Mouse (Mus musculus) c-Kit-negative CD71-positive TER-119-positive erythroid progenitor cells, embryonic 14.5 days (primary cell): ENCODE data around the gene Fkbpl.
A peak's percentile ranks its signal among the peaks of the same experiment; 100 is the strongest.

Experiments used
- DNase-seq: peaks from one replicate; pipeline ENCODE4 v3.0.0-alpha.2; 2013; ENCODE audit warnings: low read depth, low spot score

The Fkbpl gene

GRCm38 (mm10) chr17:34644608-34645007 is at the start of gene Fkbpl:
Fkbpl (plus strand) TSS chr17:34644764.
- peak; percentile 88 for DNase-seq

- no peak for DNase-seq
Measured at GRCm38 (mm10) chr17:34596098-34596497, 48.5 kb upstream of the Fkbpl start.

- no peak for DNase-seq
Measured at GRCm38 (mm10) chr17:34597566-34598095, 46.9 kb upstream of the Fkbpl start, which contains the start of gene Ager. Ager (plus strand) TSS chr17:34597862.

GRCm38 (mm10) chr17:34599891-34600290 is 44.7 kb upstream of the Fkbpl start:
- DNase-seq = no peak

GRCm38 (mm10) chr17:34601796-34602195 is 42.8 kb upstream of the Fkbpl start:
- DNase-seq = no peak

- DNase-seq = peak; percentile 100
Measured at GRCm38 (mm10) chr17:34603375-34604060, 41.0 kb upstream of the Fkbpl start, which contains the start of gene Rnf5. Rnf5 (minus strand) TSS chr17:34603690.

GRCm38 (mm10) chr17:34604061-34604508 is 40.5 kb upstream of the Fkbpl start, which contains the start of gene Agpat1:
Agpat1 (plus strand) TSS chr17:34604262.
- peak; percentile 97 for DNase-seq

- DNase-seq = no peak
Measured at GRCm38 (mm10) chr17:34604511-34605237, 39.9 kb upstream of the Fkbpl start.

GRCm38 (mm10) chr17:34605609-34606008 is 39.0 kb upstream of the Fkbpl start:
- peak; percentile 67 for DNase-seq

- DNase-seq = no peak
Measured at GRCm38 (mm10) chr17:34606186-34607039, 38.2 kb upstream of the Fkbpl start.

- no peak for DNase-seq
Measured at GRCm38 (mm10) chr17:34607997-34608396, 36.6 kb upstream of the Fkbpl start.

GRCm38 (mm10) chr17:34611050-34611449 is 33.5 kb upstream of the Fkbpl start:
- no peak for DNase-seq

- no peak for DNase-seq
Measured at GRCm38 (mm10) chr17:34613054-34613645, 31.4 kb upstream of the Fkbpl start.

GRCm38 (mm10) chr17:34613830-34614229 is 30.7 kb upstream of the Fkbpl start:
- DNase-seq = no peak

GRCm38 (mm10) chr17:34615871-34616270 is 28.7 kb upstream of the Fkbpl start, which contains the start of gene Egfl8:
Egfl8 (minus strand) TSS chr17:34615971.
- DNase-seq = no peak

- DNase-seq = peak; percentile 65
Measured at GRCm38 (mm10) chr17:34618999-34619398, 25.6 kb upstream of the Fkbpl start.

GRCm38 (mm10) chr17:34621006-34621405 is 23.6 kb upstream of the Fkbpl start:
- no peak for DNase-seq

- DNase-seq = no peak
Measured at GRCm38 (mm10) chr17:34623161-34623560, 21.4 kb upstream of the Fkbpl start.

- DNase-seq = no peak
Measured at GRCm38 (mm10) chr17:34624981-34625380, 19.6 kb upstream of the Fkbpl start.

GRCm38 (mm10) chr17:34626062-34626772 is 18.3 kb upstream of the Fkbpl start:
- DNase-seq = no peak

- DNase-seq = no peak
Measured at GRCm38 (mm10) chr17:34626773-34627092, 17.8 kb upstream of the Fkbpl start.
